Mouse (Mus musculus) adipose tissue, adult 10 weeks (tissue): ENCODE measurements around the gene Mosmo. TPM values are rescaled to one million over a fixed set of nuclear protein-coding genes. Genes with fewer than 3 reads are reported as not detected.

Source experiments
- polyA plus RNA-seq: library from polyadenylated mRNA; stranded (reverse); fragments of 350-450 nt; fragmentation: Illumina TruSeq; extraction: RNeasy Lipid Tissue Mini Kit (QIAGEN cat#74804); gene quantifications from one replicate; pipeline ENCODE4 v1.2.3, GENCODE M21; 2014; ENCODE audit warnings: low read depth, low replicate concordance

Gene Mosmo
- 30.8 TPM for polyA plus RNA-seq

DNA sequence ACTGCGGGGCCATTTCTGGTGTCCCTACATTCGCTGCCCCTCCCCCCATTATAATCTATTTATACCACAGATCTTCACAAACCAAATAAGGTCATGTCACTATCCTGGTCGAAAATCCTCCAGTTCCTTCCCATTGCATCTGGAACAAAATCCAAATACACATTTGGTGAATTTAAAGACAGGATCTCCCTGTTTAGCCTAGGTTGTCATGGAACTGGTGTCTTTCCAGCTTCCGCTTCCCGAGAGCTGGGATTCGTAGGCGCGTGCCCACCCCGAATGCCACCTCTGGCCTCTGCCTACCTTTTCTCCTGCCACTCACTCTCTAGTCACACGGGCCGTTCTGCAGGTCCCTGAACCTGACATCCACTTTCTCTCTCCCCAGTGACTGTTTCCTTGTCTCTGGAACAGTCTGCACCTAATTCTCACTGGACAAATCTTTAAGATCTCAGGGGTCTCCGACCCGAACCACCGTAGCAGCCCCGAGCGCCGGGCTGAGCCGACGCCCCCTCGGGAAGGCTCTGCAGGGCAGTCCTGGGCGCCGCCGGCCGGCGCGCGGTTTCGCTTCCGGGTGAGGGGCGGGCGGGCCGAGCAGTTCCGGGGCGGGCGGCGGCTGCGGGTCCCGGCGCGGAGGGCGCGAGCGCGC, at the start of gene Mosmo:
Mosmo (plus strand) TSS at position 618 of the 643 bp plus-strand sequence.

GRCm38 (mm10) chr7:120634711-120635361, 42.6 kb upstream of the Mosmo start, which contains the start of gene Uqcrc2:
Gene Uqcrc2 (plus strand): TSS chr7:120635176.

DNA sequence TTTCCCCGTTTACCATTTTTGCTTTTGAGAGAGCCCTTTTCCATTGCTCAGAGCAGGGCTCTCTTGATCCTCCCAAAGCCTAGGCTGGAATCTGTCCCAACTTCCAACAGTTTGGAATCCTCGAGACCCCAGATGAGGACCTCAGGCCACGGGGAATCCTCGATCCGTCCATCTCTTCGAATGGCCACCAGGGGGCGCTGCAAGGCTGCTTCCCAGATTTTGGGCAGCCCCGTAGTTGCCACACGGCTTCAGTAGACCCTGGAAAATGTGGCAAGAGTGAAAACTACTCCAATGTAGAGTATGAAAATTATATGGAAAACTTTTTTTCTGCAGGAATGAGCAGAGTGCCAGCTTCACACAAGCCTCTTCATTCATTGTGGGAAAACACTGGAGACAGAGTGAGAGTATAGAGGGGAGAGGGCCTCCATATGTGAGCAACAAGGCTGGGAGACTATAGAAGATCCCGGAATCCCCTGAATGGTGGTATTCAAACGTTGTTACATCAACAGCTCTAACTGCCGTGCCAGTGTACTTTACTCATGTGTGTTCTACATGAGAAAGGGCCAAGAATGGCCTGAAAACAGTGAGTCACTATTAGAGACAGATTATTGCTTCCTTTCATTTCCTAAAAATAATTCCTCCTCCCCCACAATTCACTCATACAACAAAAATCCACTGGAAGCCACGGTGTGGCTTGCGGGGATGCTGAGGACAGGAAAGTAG, 7.1 kb upstream of the Mosmo start, which contains the start of gene Pdzd9:
Pdzd9 (minus strand) TSS at position 191 of the 723 bp plus-strand sequence.

GRCm38 (mm10) chr7:120739018-120739417, 61.6 kb downstream of the Mosmo start, which contains the start of gene Vwa3a:
Gene Vwa3a (plus strand): TSS chr7:120739318.

Other genes with a start within 250 kb of the Mosmo start
- gene Uqcrc2, start 42.4 kb upstream of the Mosmo start, polyA plus RNA-seq = 172 TPM
- gene Pdzd9, start 7.3 kb upstream of the Mosmo start, polyA plus RNA-seq = 2.7 TPM
- 7.0 TPM for gene Vwa3a, start 61.7 kb downstream of the Mosmo start, polyA plus RNA-seq
- gene Gm5737, start 134.7 kb downstream of the Mosmo start, polyA plus RNA-seq = 0.98 TPM
- gene Eef2k, start 165.2 kb downstream of the Mosmo start, polyA plus RNA-seq = 21.4 TPM
- 25.9 TPM for gene Polr3e, start 240.1 kb downstream of the Mosmo start, polyA plus RNA-seq